Mouse (Mus musculus): ENCODE data around the gene Wfdc3.

Wfdc3 gene

GRCm38 (mm10) chr2:164745843-164746479, at the start of gene Wfdc3, which contains the start of gene Dnttip1:
Wfdc3 (minus strand) TSS chr2:164745931.
Dnttip1 (plus strand) TSS chr2:164745983.
- peak; percentile 89 for DNase-seq (ENCODE audit: low read depth, low spot score)

DNA sequence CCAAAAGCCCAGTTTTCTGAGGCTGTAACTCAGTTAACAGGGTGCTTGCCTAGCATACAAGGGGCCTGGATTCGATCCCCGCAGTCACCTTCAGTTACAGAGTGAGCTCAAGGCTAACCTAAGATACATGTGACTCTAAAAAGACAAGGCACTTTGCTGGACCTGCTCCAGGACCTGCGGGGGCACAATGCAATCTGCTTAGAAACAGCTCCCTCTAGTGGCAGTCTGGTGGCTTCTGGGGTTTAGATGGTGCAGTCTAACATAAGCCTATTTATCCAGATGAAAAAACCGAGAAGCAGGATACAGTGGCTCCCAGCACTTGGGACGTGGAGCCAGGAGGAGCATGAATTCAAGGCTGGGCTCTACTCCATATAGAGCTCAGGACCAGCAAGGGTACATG, 48.6 kb upstream of the Wfdc3 start:
- DNase-seq (ENCODE audit: low read depth, low spot score): peak; percentile 97

DNA sequence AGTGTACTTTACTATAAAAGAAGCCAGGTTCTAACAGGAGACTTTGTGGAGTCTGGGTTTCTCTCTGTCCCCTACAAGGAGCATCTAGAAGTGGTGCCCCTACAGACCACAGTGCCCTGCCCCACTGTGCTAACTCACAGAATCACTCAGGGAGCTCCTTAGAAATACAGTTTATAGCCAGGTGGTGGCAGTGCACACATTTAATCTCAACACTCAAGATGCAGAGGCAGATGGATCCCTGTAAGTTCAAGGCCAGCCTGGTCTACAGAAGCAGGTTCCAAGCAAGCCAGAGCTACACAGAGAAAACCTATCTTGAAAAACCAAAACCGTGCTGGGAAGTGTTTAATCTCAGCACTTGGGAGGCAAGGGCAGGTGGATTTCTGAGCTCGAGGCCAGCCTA, 48.0 kb upstream of the Wfdc3 start:
- peak; percentile 67 for DNase-seq (ENCODE audit: low read depth, low spot score)

- DNase-seq (ENCODE audit: low read depth, low spot score): peak; percentile 86
These were observed 47.5 kb upstream of the Wfdc3 start for GRCm38 (mm10) chr2:164793236-164793635.

GRCm38 (mm10) chr2:164792400-164793190, 46.9 kb upstream of the Wfdc3 start:
- DNase-seq (ENCODE audit: low read depth, low spot score): no peak

GRCm38 (mm10) chr2:164791841-164792261, 46.1 kb upstream of the Wfdc3 start:
- no peak for DNase-seq (ENCODE audit: low read depth, low spot score)

GRCm38 (mm10) chr2:164790451-164790850, 44.7 kb upstream of the Wfdc3 start:
- DNase-seq (ENCODE audit: low read depth, low spot score): peak; percentile 47

- no peak for DNase-seq (ENCODE audit: low read depth, low spot score)
These were observed 42.7 kb upstream of the Wfdc3 start for GRCm38 (mm10) chr2:164788411-164788810.

DNA sequence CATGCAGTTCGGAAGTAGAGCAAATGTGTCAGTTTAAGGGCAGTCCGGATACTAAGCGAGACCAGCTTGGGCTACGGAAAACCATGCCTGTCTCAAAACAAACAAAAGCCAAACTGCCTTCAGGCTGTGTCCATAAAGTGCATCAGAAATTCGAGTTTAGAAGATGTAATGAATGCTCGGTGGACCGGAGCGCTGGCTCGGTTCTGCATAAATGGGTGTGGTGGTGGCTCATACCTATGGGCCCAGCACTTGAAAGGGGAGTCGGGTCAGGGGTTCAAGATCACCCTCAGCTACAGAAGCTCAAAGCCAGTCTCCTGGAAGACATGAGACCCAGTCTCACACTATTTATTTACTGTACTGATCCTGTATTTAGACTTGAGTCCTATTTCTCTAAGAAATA, 42.0 kb upstream of the Wfdc3 start:
- DNase-seq (ENCODE audit: low read depth, low spot score): no peak

- DNase-seq (ENCODE audit: low read depth, low spot score): no peak
These were observed 41.3 kb upstream of the Wfdc3 start for GRCm38 (mm10) chr2:164787032-164787431.

DNA sequence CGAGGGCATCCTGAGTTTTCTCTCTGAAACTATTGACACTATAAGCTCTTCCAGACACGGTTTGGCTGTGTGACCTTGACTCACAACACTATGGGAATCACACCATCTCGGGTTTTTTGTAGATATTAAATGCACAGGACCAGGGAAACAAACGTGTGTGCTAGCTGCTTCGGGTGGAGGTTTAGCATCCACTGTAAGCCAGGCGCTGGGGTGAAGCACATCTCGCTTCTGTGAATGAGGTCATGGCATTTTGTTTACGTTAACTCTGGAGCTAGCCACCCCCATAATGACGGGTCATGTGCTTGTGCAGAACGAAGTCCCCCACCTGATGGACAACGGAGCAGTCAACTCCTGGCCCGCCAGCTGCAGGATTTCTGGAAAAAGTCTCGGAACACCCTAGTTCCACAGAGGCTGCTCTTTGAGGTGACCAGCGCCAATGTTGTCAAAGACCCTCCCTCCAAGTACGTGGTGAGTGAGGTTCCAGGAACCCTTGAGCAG, 40.7 kb upstream of the Wfdc3 start:
- DNase-seq (ENCODE audit: low read depth, low spot score): peak; percentile 68

DNA sequence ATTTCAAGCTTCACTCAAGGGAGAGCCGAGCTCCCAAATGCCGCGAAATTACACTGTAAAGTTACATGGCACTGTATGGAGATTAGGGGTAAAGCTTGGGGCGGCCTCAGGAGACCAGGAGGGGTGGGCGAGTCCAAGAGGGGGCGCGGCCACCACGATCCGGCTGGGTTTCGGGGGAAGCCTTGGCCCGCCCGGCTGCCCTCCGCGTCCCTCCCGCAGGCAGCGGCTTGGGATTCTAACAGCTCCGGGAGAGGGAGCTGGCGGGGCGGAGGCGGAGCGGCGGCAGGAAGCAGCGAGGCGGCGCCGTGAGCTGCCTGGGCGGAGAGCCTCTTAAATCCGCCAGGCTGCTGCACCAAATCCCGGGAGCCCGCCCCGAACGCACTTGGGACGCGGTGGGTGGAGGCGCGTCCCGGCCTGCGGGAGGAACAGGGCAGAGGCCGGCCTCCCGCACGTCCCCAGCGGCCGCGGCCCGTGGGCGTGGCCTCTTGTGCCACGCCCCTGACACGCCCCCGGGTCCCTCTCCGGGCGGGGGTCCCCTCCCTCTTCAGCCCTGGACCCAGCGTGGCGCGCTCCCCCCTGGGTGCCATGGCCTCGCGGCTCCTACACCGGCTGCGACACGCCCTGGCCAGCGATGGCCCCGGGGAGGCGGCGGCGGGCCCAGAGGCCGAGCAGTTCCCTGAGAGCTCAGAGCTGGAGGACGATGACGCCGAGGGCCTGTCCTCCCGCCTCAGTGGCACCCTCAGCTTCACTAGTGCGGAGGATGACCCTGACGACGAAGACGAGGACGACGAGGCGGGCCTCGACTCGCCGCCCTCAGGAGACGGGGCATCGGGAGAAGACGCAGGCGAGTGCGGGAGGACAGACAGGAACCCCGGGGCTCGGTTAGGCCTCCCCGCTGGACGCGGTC, 40.0 kb upstream of the Wfdc3 start, which contains the start of gene Snx21:
TSS of gene Snx21 (plus strand) at position 343 of the 907 bp plus-strand sequence.
- DNase-seq (ENCODE audit: low read depth, low spot score): peak; percentile 85

DNA sequence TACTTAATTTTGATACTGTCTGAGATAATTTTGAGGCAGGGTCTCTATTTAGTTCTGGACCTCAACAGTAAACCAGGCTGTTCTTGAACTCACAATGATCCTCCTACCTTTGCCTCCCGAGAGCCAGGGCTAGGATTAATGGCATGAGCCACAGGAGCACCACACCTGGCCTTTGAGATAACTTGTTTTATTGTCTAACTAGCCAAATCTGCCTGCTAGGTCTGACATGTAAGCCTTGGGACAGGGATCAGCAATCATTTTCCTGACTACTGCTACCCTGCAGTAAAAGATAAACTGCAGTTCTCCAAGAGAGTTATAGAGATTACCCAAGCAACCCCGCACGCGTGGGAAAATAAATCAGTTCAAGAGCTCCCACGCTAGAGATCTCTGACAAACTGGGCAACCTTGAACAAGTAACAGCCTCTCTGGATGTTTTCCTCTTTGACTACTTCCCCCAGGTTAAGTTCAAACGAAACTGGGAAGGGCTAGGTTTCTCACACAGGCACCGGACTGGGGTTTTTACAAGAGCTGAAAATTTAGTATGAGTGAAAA, 39.2 kb upstream of the Wfdc3 start:
- DNase-seq (ENCODE audit: low read depth, low spot score): no peak

GRCm38 (mm10) chr2:164783926-164784581, 38.3 kb upstream of the Wfdc3 start:
- peak; percentile 71 for DNase-seq (ENCODE audit: low read depth, low spot score)

DNA sequence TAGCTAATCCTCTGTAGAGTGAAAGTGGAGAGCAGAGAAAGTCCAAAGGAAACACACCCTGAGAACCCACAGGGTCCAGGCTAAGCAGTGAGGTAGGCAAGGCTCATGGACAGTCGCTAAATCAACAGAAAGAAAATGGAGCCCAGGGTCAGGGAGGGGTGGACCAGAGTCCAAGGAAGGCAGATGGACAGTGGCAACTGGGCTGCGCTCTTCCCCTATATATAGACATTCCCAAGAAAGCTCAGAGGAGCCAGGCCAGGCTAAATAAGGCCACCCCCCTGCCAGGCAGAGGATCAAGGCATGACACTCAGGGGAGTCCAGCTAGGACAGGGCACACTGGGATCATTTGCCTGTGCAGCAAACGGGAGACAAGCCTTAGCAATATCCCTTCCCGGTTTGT, 36.1 kb upstream of the Wfdc3 start:
- DNase-seq (ENCODE audit: low read depth, low spot score): no peak

DNA sequence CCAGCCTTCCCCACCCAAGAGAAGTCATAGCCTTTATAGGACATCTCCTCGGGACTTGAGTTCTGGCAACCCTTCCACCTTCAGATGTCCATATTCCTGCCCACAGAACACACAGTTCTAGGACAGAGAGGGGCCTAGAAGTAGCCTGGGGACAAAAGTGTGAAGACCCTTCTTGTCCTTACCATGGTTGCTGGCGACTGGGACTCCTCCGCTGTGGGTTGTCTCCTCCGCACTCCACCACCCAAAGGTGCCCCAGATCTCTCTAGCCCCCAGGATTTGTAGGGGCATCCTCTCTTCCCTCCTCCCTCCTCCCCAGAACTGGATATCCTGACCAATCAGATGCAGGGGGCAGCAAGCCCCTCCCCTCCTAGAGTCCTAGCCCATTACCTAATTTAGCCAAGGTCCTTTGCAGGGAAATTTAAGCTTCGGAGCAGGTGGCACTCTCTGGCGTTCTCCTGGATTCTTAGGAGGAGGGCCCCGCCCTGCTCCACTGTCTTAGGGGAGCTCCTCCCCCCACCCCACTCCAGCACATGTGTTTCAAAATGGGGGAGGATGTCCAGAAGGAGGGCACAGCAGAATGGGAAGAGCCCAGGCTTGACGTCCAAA, 33.9 kb upstream of the Wfdc3 start, which contains the start of gene Tnnc2:
TSS of gene Tnnc2 (minus strand) at position 487 of the 606 bp plus-strand sequence.
- DNase-seq (ENCODE audit: low read depth, low spot score): no peak

GRCm38 (mm10) chr2:164778809-164779208, 33.1 kb upstream of the Wfdc3 start:
- DNase-seq (ENCODE audit: low read depth, low spot score): no peak

GRCm38 (mm10) chr2:164778015-164778287, 32.2 kb upstream of the Wfdc3 start:
- DNase-seq (ENCODE audit: low read depth, low spot score): no peak

DNA sequence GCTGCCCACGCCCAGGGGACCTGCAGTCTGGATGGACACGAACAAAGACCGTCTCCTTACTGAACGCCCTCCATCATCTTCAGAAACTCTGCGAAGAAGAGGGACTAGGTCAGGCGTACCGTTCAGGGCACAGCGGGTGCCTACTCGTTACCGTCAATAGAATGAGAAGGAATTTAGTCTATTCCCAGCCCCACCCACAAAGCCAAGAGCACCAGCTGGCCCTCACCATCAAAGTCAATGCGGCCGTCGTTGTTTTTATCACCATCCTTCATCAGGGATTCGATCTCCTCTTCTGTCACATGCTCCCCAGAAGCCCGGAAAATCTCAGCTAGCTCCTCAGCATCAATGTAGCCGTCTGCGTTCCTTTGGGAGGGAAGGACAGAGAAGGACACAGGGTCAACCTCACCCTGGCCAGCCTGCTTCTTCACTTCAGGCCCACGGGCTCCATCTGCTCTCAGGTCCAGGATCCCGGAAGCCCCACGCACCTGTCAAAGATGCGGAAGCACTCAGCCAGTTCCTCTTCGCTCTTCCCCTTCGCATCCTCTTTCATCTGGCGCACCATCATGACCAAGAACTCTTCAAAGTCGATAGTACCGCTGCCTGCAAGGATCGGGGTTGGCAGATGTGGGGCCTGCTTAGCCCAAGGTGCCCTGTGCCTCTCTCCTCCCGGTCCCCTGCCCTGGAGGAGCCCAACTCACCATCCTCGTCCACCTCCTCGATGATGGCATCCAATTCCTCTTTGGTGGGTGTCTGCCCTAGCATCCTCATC, 31.7 kb upstream of the Wfdc3 start:
- no peak for DNase-seq (ENCODE audit: low read depth, low spot score)

DNA sequence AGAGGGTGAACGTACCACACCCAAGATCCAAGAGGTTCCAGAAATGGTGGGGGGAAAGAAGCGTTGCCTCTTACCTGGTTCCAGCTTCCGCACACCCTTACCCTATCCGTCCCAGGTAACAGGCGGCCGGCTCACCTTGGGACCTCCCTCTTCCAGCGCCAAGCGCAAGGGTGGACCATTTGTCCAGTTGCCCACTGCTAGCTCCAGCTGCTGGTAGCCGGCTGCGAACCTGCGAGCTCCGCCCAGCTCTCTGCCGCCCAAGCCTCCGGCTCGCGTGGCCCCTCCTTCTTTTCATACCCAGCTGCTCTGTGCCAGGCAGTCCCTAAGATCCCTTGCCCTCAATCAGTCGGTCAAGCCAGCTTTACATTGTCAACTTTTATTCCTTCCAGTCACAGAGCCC, 31.1 kb upstream of the Wfdc3 start:
- no peak for DNase-seq (ENCODE audit: low read depth, low spot score)

Data from 3T3-L1 (cell line).